Mouse (Mus musculus): ENCODE results near the gene Ccl25. TPM values are rescaled to one million over a fixed set of nuclear protein-coding genes. Genes with fewer than 3 reads are reported as not detected.

The Ccl25 gene
- 3.3 TPM in 1 of 2 replicates, not detected in the other for polyA plus RNA-seq (2012; ENCODE audit: insufficient read depth, low replicate concordance)

DNA sequence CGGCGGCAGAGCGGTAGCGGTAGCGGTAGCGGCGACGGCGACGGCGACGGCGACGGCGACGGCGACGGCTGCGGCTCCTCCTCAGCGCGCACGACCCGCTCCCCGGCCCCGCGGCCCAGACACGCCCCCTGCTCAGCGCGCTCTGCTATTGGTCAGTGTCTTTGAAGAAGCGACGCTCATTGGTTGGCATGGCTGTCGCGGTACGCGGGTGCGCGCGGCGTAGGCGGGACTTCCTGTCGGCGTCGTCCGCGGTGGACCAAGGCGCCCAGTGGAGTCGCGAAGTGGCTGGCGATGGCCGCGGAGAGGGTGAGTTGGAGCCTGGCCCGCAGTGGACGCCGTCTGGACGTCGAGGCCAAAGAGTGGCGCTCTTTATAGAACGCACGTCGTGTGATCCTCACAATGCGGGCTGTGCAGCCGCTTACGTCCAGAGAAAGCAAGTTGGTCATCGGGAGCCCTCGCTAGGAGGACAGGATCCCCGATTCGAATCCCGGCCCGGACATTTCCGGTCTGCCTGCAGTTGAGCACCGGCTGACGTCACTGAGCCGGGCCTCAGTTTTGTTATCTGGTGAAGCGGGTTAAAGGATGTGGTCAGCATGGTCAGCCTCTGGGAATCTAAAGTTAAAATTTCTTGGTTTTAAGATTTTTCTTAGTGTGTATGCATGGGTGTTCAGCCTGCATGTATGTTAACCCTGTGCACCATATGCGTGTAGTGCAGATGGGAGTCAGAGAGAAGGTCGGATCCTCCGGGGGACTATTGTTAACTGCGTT lies at the start of gene Ccl25, which contains the start of gene Elavl1:
TSS of gene Ccl25 (plus strand) at position 228 of the 768 bp plus-strand sequence.
TSS of gene Elavl1 (minus strand) at position 431 of the 768 bp plus-strand sequence.
- H3K9me3 ChIP-seq = no peaks in the 10 kb centered on the region
- no peaks in the 10 kb centered on the region for H3K27me3 ChIP-seq (replicated peaks)
- peaks cover 64% of the 10 kb centered on the region for H3K36me3 ChIP-seq (replicated peaks; ENCODE audit: low read length)
- TF ChIP-seq GATA1 (IDR thresholded peaks at IDR 0.05; ENCODE audit: borderline replicate concordance, low read length) = no peak
- TF ChIP-seq FLI1 (IDR thresholded peaks at IDR 0.05; ENCODE audit: low read length) = peak; percentile 57; the same call in 1 of the 2 replicates
- H3K4me3 ChIP-seq (replicated peaks) = peak within 1 kb of the TSS; percentile 99
- H3K4me1 ChIP-seq = peaks cover 73% of the 10 kb centered on the region

DNA sequence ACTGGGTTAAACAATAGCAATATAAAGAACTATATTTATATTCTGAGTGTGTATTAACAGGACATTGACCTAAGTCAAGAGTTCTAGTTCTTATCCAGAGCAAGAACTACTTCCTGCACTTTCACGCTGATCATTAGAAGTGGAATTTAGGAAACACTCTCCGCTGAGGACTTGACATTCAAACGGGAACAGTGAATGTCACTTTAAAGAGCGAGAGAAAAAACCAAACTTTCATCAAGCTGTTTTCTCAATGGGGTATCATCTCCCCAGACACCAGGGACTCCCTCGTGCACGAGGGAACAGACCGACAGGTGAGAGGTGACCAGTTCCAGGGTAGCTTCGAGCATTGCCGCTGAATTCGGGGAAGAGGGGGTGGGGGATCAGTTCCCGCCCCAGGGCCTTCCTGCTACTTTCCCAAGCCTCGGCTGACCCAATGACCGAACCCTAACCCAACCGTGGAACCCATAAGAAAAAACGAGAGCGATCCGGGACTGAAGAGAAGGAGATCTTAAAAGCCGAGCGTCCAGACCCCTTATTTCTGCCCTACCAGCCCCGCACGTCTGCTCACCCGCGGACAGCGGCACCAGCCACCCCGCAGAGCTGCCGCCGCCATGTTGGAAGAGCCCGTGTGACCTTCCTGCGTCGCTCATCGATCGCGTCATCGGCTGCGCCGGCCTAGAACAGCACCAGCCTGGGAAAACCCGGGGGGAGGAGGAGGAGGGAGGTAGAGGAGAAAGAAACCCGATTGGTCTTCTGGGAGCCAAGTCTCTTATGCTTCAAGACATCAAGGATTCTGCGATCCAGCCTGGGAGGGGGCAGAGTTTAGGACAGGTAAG lies 49.5 kb upstream of the Ccl25 start, which contains the start of gene Timm44:
TSS of gene Timm44 (minus strand) at position 639 of the 836 bp plus-strand sequence.
- Histone ChIP-seq H3K27me3 (replicated peaks) (no peaks in the 10 kb centered on the region), H3K4me3 (replicated peaks) (peak within 1 kb of the TSS; percentile 95)
- TF ChIP-seq GATA1 (IDR thresholded peaks at IDR 0.05; ENCODE audit: borderline replicate concordance, low read length) (no peak), FLI1 (IDR thresholded peaks at IDR 0.05; ENCODE audit: low read length) (no peak)

DNA sequence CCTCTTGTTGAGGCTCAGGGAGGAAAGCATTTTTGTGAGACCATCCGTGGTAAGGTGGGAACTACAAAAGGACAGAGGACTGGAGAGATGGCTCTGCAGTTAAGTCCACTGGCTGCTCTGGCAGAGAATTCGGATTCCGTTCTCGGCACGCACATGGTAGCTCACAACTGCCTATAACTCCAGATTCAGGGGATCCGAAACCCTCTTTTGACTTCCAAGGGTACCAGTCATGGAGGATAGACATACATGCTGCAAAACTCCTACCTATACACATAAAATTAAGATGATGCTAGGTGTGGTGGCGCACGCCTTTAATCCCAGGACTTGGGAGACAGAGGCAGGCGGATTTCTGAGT lies 48.9 kb upstream of the Ccl25 start:
- Histone ChIP-seq H3K36me3 (replicated peaks; ENCODE audit: low read length) (peaks cover 31% of the 10 kb centered on the region), H3K9me3 (no peaks in the 10 kb centered on the region), H3K4me1 (peaks cover 37% of the 10 kb centered on the region), H3K4me3 (replicated peaks) (peak overlapping the region; percentile 95), H3K27me3 (replicated peaks) (no peaks in the 10 kb centered on the region)
- TF ChIP-seq GATA1 (IDR thresholded peaks at IDR 0.05; ENCODE audit: borderline replicate concordance, low read length) (no peak), FLI1 (IDR thresholded peaks at IDR 0.05; ENCODE audit: low read length) (no peak)

More for the DNA sequence above, 49.5 kb upstream of the Ccl25 start, which contains the start of gene Timm44:
- Histone ChIP-seq H3K9me3 (no peaks in the 10 kb centered on the region), H3K36me3 (replicated peaks; ENCODE audit: low read length) (peaks cover 35% of the 10 kb centered on the region), H3K4me1 (peaks cover 35% of the 10 kb centered on the region)

DNA sequence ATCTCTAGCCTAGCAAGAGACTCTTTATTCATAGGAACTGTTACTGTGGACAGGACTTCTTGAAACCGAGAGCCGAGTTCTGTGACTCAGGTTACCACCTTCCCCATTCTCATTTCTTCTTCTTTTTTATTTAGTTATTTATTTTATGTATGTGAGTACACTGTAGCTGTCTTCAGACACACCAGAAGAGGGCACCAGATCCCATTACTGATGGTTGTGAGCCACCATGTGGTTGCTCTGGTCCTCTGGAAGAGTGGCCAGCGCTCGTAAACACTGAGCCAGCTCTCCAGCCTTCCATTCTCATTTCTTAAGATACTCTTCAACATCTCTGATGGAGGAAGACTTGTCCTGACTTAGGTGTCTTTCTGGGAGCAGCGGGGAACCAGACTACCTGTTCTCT lies 32.3 kb upstream of the Ccl25 start:
- H3K4me1 ChIP-seq = peaks cover 1% of the 10 kb centered on the region
- H3K27me3 ChIP-seq (replicated peaks) = no peaks in the 10 kb centered on the region
- no peak for TF ChIP-seq FLI1 (IDR thresholded peaks at IDR 0.05; ENCODE audit: low read length)
- TF ChIP-seq GATA1 (IDR thresholded peaks at IDR 0.05; ENCODE audit: borderline replicate concordance, low read length) = no peak
- H3K9me3 ChIP-seq = no peaks in the 10 kb centered on the region
- peaks cover 100% of the 10 kb centered on the region for H3K36me3 ChIP-seq (replicated peaks; ENCODE audit: low read length)
- no peak overlapping the region for H3K4me3 ChIP-seq (replicated peaks)

DNA sequence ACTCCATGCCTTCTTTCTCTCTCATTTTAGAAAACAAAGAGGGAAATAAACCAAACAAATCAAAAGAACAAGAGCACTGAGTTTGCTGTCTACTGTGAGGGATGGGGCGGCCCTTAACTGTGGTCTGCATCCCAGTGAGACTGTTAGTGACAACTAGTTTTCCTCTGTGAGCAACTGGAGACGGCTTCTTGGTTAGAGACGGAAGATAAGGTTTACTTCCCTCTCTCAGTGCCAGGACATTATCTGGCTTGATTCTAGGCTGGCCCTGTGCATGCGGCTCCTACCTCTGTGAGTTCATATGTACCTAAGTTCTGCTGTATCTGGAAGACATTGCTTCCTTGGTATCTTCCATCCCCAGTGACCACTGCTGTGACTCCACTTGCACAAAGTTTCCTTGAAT lies 27.2 kb upstream of the Ccl25 start:
- H3K27me3 ChIP-seq (replicated peaks) = no peaks in the 10 kb centered on the region
- H3K4me1 ChIP-seq = peaks cover 38% of the 10 kb centered on the region
- no peak overlapping the region for H3K4me3 ChIP-seq (replicated peaks)
- no peaks in the 10 kb centered on the region for H3K9me3 ChIP-seq
- no peak for TF ChIP-seq GATA1 (IDR thresholded peaks at IDR 0.05; ENCODE audit: borderline replicate concordance, low read length)
- TF ChIP-seq FLI1 (IDR thresholded peaks at IDR 0.05; ENCODE audit: low read length) = no peak
- H3K36me3 ChIP-seq (replicated peaks; ENCODE audit: low read length) = peaks cover 97% of the 10 kb centered on the region

DNA sequence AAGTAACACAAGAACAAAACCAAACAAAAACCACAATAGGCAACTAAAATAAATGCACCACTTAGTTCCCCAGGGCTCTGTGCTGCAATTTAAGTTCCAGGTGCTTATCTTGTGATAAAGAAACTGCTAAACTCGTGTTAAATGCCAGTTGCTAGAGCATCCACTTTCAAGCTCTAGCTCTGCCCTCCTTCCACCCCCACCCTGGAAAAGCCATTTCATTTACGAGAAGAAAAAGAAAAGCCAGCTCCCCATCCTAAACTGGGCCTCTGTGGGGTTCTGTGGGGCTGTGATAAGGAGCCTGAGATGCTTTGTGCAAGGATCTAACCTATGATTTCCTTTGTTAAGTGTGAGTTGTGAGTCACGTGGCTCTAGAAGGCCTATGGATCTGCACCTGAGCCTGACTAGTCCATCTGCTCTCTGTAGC lies 20.9 kb upstream of the Ccl25 start:
- Histone ChIP-seq H3K4me3 (replicated peaks) (peak overlapping the region; percentile 31), H3K27me3 (replicated peaks) (no peaks in the 10 kb centered on the region), H3K9me3 (no peaks in the 10 kb centered on the region), H3K36me3 (replicated peaks; ENCODE audit: low read length) (peaks cover 93% of the 10 kb centered on the region), H3K4me1 (peaks cover 89% of the 10 kb centered on the region)
- no peak for TF ChIP-seq GATA1 (IDR thresholded peaks at IDR 0.05; ENCODE audit: borderline replicate concordance, low read length)
- no peak for TF ChIP-seq FLI1 (IDR thresholded peaks at IDR 0.05; ENCODE audit: low read length)

DNA sequence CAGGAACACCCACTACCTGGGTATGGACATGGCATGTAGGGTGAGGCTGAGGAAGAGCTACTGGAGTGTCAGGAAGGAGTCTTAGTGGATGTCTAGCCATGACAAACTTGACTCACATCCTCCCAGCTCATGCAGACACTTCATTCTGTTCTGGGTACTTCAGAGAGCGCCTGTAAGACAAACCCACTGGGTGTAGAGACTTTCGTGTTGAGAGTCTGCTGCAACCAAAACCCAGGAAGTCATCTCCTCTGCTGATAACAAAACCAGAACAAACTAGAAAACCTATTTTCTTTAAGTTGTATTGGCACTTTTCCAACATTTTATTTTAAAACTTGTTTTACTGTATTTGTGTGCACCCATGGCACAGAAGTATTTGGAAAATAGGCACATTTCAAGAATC lies 19.2 kb upstream of the Ccl25 start:
- TF ChIP-seq GATA1 (IDR thresholded peaks at IDR 0.05; ENCODE audit: borderline replicate concordance, low read length) (no peak), FLI1 (IDR thresholded peaks at IDR 0.05; ENCODE audit: low read length) (no peak)
- peaks cover 94% of the 10 kb centered on the region for H3K36me3 ChIP-seq (replicated peaks; ENCODE audit: low read length)

DNA sequence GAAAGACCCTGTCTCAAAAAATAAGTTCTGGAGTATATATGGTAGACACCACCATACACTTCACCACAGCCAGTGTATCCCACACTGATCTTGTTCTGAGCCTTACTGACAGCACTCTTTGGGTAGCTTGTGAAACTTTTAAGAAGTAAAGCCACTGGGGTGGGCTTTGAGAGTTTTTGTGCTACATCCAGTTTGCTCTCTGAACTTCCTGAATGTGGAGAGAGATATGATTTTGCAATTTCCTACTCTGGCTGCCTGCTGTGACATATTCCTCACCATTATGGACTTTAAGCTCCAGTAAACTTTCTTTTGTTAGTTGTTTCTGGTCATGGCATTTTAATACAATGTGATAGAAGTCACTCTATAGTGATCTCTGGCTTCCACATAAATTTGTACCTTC lies 12.9 kb upstream of the Ccl25 start:
- Histone ChIP-seq H3K4me3 (replicated peaks) (peak overlapping the region; percentile 70), H3K27me3 (replicated peaks) (no peaks in the 10 kb centered on the region), H3K4me1 (peaks cover 89% of the 10 kb centered on the region), H3K9me3 (no peaks in the 10 kb centered on the region), H3K36me3 (replicated peaks; ENCODE audit: low read length) (peaks cover 52% of the 10 kb centered on the region)
- TF ChIP-seq FLI1 (IDR thresholded peaks at IDR 0.05; ENCODE audit: low read length) (no peak), GATA1 (IDR thresholded peaks at IDR 0.05; ENCODE audit: borderline replicate concordance, low read length) (no peak)

More for the DNA sequence above, 19.2 kb upstream of the Ccl25 start:
- Histone ChIP-seq H3K9me3 (no peaks in the 10 kb centered on the region), H3K4me3 (replicated peaks) (peak overlapping the region; percentile 84), H3K4me1 (peaks cover 91% of the 10 kb centered on the region), H3K27me3 (replicated peaks) (no peaks in the 10 kb centered on the region)

DNA sequence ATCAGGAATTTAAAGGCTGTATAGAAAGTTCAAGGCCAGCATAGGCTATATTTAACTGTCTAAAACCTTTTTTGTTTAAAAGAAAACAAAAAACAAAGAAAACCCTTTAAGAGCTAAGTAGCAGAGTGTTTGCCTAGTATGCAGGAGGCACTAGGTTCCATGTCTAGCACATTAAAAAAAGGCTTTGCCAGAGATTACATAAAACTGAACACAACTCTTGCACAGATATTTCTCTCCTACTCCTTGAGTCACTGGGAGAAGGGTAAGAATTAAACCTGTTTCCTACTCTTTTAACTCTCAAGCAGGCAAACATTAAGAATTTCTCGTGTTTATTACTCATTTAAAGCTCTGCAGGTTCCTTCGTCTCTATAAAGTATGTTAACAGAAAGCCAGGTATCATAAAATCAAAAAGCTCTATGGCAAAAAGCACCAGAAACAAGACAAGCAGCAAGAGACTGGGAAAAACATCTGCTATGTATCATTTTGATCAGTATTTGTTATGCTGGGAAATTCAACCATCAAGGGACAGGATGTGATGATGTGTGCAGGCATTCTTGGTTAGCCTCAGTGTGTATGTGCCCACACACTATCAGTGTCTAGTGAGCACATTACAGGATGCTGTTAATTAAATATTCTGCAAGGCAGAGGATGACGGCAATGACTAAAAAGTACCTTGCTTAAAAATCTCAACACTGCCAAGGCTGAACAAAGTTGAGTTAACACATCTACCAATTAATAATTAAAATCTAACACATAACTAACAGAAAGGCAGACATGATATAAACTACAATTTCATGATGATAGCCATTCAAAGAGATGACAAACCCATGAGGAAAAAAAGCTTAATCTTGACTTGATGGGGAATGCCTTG lies 11.5 kb upstream of the Ccl25 start:
- peaks cover 87% of the 10 kb centered on the region for H3K4me1 ChIP-seq
- H3K27me3 ChIP-seq (replicated peaks) = no peaks in the 10 kb centered on the region
- H3K4me3 ChIP-seq (replicated peaks) = peak overlapping the region; percentile 62
- peaks cover 47% of the 10 kb centered on the region for H3K36me3 ChIP-seq (replicated peaks; ENCODE audit: low read length)
- H3K9me3 ChIP-seq = no peaks in the 10 kb centered on the region
- no peak for TF ChIP-seq FLI1 (IDR thresholded peaks at IDR 0.05; ENCODE audit: low read length)
- TF ChIP-seq GATA1 (IDR thresholded peaks at IDR 0.05; ENCODE audit: borderline replicate concordance, low read length) = no peak
